Mouse (Mus musculus) heart, embryonic 12.5 days (tissue): Measurements from ENCODE around the gene Thsd4. TPM values are rescaled to one million over a fixed set of nuclear protein-coding genes. Genes with fewer than 3 reads are reported as not detected.

Source experiments
- ATAC-seq: fragments of 200-750 bp; cut with Nextera tagmentation; 2 replicates; pipeline ENCODE4 v1.8.0; 2017; ENCODE audit warnings: moderate TSS enrichment, moderate library complexity; ENCODE audit not compliant: insufficient number of reproducible peaks, low FRiP score
- H3K27ac ChIP-seq: fragments of 300-500 bp; sonication (generic); 2 replicates; pipeline ENCODE4 v1.5.1; 2016; ENCODE audit warnings: mild to moderate bottlenecking, moderate library complexity; ENCODE audit not compliant: poor library complexity, severe bottlenecking
- H3K27me3 ChIP-seq: fragments of 300-500 bp; sonication (generic); replicated peaks from 2 replicates; pipeline ENCODE4 v1.6.1; 2016; ENCODE audit warnings: mild to moderate bottlenecking, moderate library complexity
- H3K36me3 ChIP-seq: fragments of 300-500 bp; sonication (generic); 2 replicates; pipeline ENCODE4 v1.6.1; 2016; ENCODE audit warnings: mild to moderate bottlenecking, moderate library complexity
- H3K4me1 ChIP-seq: fragments of 300-500 bp; sonication (generic); replicated peaks from 2 replicates; pipeline ENCODE4 v1.6.1; 2016; ENCODE audit warnings: mild to moderate bottlenecking
- H3K4me2 ChIP-seq: fragments of 300-500 bp; sonication (generic); 2 replicates; pipeline ENCODE4 v1.6.1; 2016; ENCODE audit warnings: mild to moderate bottlenecking, moderate library complexity
- H3K4me3 ChIP-seq: fragments of 300-500 bp; sonication (generic); 2 replicates; pipeline ENCODE4 v1.5.1; 2016; ENCODE audit warnings: mild to moderate bottlenecking
- H3K9ac ChIP-seq: fragments of 300-500 bp; sonication (generic); 2 replicates; pipeline ENCODE4 v1.6.1; 2016; ENCODE audit warnings: mild to moderate bottlenecking, moderate library complexity
- H3K9me3 ChIP-seq: fragments of 300-500 bp; sonication (generic); replicated peaks from 2 replicates; pipeline ENCODE4 v1.6.1; 2016; ENCODE audit warnings: mild to moderate bottlenecking, moderate library complexity
- WGBS: fragments of 180-500 bp; shearing (Covaris S2); methylation state at CpG from one replicate; pipeline ENCODE4 v1.1.7; 2016; 5-methylcytosine and 5-hydroxymethylcytosine counted together
- polyA plus RNA-seq: library from polyadenylated mRNA; unstranded; fragments of >200 nt; fragmentation: Nextera tagmentation; extraction: Ambion mirVana; gene quantifications from 2 replicates; pipeline ENCODE4 v1.2.1, GENCODE M21; 2016

Thsd4 gene
- polyA plus RNA-seq, 1 experiment from 2014 or later = 12.4 TPM

- no peak overlapping the region for H3K4me3 ChIP-seq
- no peak for ATAC-seq
- H3K4me1 ChIP-seq = no peaks in the 10 kb centered on the region
- no peak overlapping the region for H3K9ac ChIP-seq
- no peaks in the 10 kb centered on the region for H3K27me3 ChIP-seq
- 83% methylated on average over 12 of the region's 12 CpGs for WGBS
- no peak overlapping the region for H3K4me2 ChIP-seq
- no peaks in the 10 kb centered on the region for H3K36me3 ChIP-seq
- no peak overlapping the region for H3K27ac ChIP-seq
- H3K9me3 ChIP-seq = no peaks in the 10 kb centered on the region; the same call in 1 of the 2 replicates
Observed at GRCm38 (mm10) chr9:60198530-60199200, 323.2 kb downstream of the Thsd4 start.

- H3K4me2 ChIP-seq = no peak overlapping the region
- 82% methylated on average over 2 of the region's 2 CpGs for WGBS
- H3K9me3 ChIP-seq = no peaks in the 10 kb centered on the region; the same call in 1 of the 2 replicates
- H3K4me1 ChIP-seq = peaks cover 18% of the 10 kb centered on the region
- no peak overlapping the region for H3K27ac ChIP-seq
- no peaks in the 10 kb centered on the region for H3K27me3 ChIP-seq
- H3K36me3 ChIP-seq = no peaks in the 10 kb centered on the region
- no peak for ATAC-seq
- no peak overlapping the region for H3K4me3 ChIP-seq
- no peak overlapping the region for H3K9ac ChIP-seq
Observed at GRCm38 (mm10) chr9:60195502-60195901, 326.3 kb downstream of the Thsd4 start.

GRCm38 (mm10) chr9:60194905-60195304 is 326.9 kb downstream of the Thsd4 start:
- H3K4me2 ChIP-seq = no peak overlapping the region
- no peak overlapping the region for H3K27ac ChIP-seq
- H3K4me1 ChIP-seq = peaks cover 18% of the 10 kb centered on the region
- ATAC-seq = no peak
- no peak overlapping the region for H3K9ac ChIP-seq
- no peaks in the 10 kb centered on the region; the same call in 1 of the 2 replicates for H3K9me3 ChIP-seq
- H3K4me3 ChIP-seq = no peak overlapping the region
- H3K36me3 ChIP-seq = no peaks in the 10 kb centered on the region
- 85% methylated on average over 6 of the region's 6 CpGs for WGBS
- no peaks in the 10 kb centered on the region for H3K27me3 ChIP-seq

DNA sequence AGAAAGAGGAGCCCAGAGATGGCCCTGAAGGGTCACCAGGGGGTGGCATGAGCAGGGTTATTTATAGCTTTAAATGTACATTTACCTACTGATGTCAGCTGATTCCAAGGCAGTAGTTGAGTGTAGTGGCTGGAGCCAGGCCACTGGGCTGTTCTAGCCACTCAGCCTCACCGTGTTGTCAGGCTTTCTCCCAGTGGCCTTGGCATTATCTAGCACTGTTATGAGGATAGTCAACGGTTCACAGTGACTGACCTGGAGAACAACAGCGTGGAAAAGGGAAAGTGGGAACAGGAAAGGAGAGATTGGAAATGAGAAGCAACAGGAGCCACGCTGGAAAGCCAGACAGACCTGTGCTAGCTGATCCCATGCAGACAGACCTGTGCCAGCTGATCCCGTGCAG is 329.5 kb downstream of the Thsd4 start:
- no peaks in the 10 kb centered on the region; the same call in 1 of the 2 replicates for H3K9me3 ChIP-seq
- H3K4me1 ChIP-seq = peaks cover 18% of the 10 kb centered on the region
- no peak overlapping the region for H3K4me3 ChIP-seq
- H3K9ac ChIP-seq = no peak overlapping the region
- no peaks in the 10 kb centered on the region for H3K36me3 ChIP-seq
- 29% methylated on average over 5 of the region's 5 CpGs for WGBS
- H3K27me3 ChIP-seq = no peaks in the 10 kb centered on the region
- no peak for ATAC-seq
- H3K27ac ChIP-seq = peak overlapping the region; percentile 35
- no peak overlapping the region; the same call in 1 of the 2 replicates for H3K4me2 ChIP-seq

- H3K27me3 ChIP-seq = no peaks in the 10 kb centered on the region
- no peak overlapping the region for H3K4me2 ChIP-seq
- H3K36me3 ChIP-seq = no peaks in the 10 kb centered on the region
- no peaks in the 10 kb centered on the region for H3K9me3 ChIP-seq
- WGBS = 71% methylated on average over 2 of the region's 2 CpGs
- ATAC-seq = no peak
- H3K27ac ChIP-seq = no peak overlapping the region
- H3K4me3 ChIP-seq = no peak overlapping the region
- H3K9ac ChIP-seq = no peak overlapping the region
- peaks cover 11% of the 10 kb centered on the region for H3K4me1 ChIP-seq
Observed at GRCm38 (mm10) chr9:60187437-60187836, 334.4 kb downstream of the Thsd4 start.

- ATAC-seq = no peak
- H3K9ac ChIP-seq = no peak overlapping the region
- 68% methylated on average over 7 of the region's 7 CpGs for WGBS
- peaks cover 6% of the 10 kb centered on the region for H3K4me1 ChIP-seq
- no peak overlapping the region for H3K27ac ChIP-seq
- no peak overlapping the region for H3K4me2 ChIP-seq
- no peaks in the 10 kb centered on the region for H3K9me3 ChIP-seq
- H3K36me3 ChIP-seq = no peaks in the 10 kb centered on the region
- H3K4me3 ChIP-seq = no peak overlapping the region
- H3K27me3 ChIP-seq = no peaks in the 10 kb centered on the region
Observed at GRCm38 (mm10) chr9:60186948-60187347, 334.9 kb downstream of the Thsd4 start.

- peaks cover 5% of the 10 kb centered on the region; the same call in 1 of the 2 replicates for H3K4me1 ChIP-seq
- H3K9ac ChIP-seq = no peak overlapping the region
- WGBS = 77% methylated on average over 3 of the region's 3 CpGs
- no peak overlapping the region for H3K27ac ChIP-seq
- H3K4me3 ChIP-seq = no peak overlapping the region
- no peak overlapping the region for H3K4me2 ChIP-seq
- no peak for ATAC-seq
- no peaks in the 10 kb centered on the region for H3K27me3 ChIP-seq
- no peaks in the 10 kb centered on the region for H3K36me3 ChIP-seq
- H3K9me3 ChIP-seq = no peaks in the 10 kb centered on the region
Observed at GRCm38 (mm10) chr9:60184083-60184482, 337.8 kb downstream of the Thsd4 start.

DNA sequence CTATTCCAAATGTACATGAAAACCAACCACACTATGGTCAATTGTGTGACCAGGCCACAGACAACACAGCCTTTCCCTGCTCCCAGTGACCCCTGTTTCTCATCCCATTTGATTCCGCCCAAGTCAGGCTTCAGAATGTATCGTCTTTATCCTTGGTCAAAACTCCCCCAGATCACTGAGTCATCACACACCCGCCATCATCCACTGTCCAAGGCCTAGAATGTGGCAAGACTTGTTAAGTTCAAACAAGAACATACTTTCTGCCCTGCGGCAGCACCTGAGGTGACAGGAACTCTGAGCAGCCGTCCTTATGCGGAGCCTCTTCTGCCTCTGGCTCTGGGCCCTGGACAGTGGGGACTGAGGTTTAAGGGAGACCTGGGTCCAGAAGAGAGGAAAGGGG is 339.5 kb downstream of the Thsd4 start:
- 79% methylated on average over 6 of the region's 6 CpGs for WGBS

DNA sequence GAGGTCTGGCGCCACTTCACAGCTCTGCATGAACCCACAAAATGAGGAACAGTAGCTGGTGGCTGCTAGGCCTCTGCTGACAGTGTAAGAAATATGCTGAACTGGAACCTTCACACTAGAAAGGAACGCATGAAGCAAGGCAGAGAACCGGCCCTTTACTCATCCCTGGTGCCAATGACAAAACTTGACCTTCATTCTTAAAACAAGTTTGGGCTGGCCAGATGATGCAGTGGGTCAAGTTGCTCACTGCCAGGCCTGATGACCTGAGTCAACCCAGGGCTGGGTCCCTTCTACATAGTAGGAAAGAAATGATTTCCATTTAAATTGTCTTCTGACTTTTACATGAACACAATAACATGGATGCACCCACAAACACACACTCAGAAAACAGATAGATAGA is 340.9 kb downstream of the Thsd4 start:
- H3K4me3 ChIP-seq = no peak overlapping the region
- ATAC-seq = no peak
- H3K9me3 ChIP-seq = no peaks in the 10 kb centered on the region
- H3K27ac ChIP-seq = no peak overlapping the region
- no peak overlapping the region for H3K4me2 ChIP-seq
- no peaks in the 10 kb centered on the region for H3K36me3 ChIP-seq
- H3K9ac ChIP-seq = no peak overlapping the region
- 91% methylated on average over 3 of the region's 3 CpGs for WGBS
- no peaks in the 10 kb centered on the region for H3K27me3 ChIP-seq
- H3K4me1 ChIP-seq = no peaks in the 10 kb centered on the region

More for the DNA sequence above, 339.5 kb downstream of the Thsd4 start:
- no peak overlapping the region for H3K4me2 ChIP-seq
- H3K36me3 ChIP-seq = no peaks in the 10 kb centered on the region
- ATAC-seq = no peak
- no peak overlapping the region for H3K4me3 ChIP-seq
- no peak overlapping the region for H3K9ac ChIP-seq
- H3K27me3 ChIP-seq = no peaks in the 10 kb centered on the region
- no peak overlapping the region for H3K27ac ChIP-seq
- no peaks in the 10 kb centered on the region for H3K9me3 ChIP-seq
- H3K4me1 ChIP-seq = peaks cover 5% of the 10 kb centered on the region; the same call in 1 of the 2 replicates

- no peaks in the 10 kb centered on the region for H3K27me3 ChIP-seq
- H3K4me3 ChIP-seq = no peak overlapping the region
- no peak overlapping the region for H3K9ac ChIP-seq
- no peaks in the 10 kb centered on the region for H3K4me1 ChIP-seq
- no peak for ATAC-seq
- H3K36me3 ChIP-seq = no peaks in the 10 kb centered on the region
- H3K27ac ChIP-seq = no peak overlapping the region
- no peaks in the 10 kb centered on the region for H3K9me3 ChIP-seq
- 82% methylated on average over 6 of the region's 6 CpGs for WGBS
- no peak overlapping the region for H3K4me2 ChIP-seq
Observed at GRCm38 (mm10) chr9:60180114-60180513, 341.7 kb downstream of the Thsd4 start.

GRCm38 (mm10) chr9:60176311-60176710 is 345.5 kb downstream of the Thsd4 start:
- H3K9me3 ChIP-seq = no peaks in the 10 kb centered on the region
- no peak overlapping the region for H3K4me3 ChIP-seq
- no peak overlapping the region for H3K9ac ChIP-seq
- H3K27me3 ChIP-seq = no peaks in the 10 kb centered on the region
- no peak for ATAC-seq
- H3K36me3 ChIP-seq = no peaks in the 10 kb centered on the region
- H3K27ac ChIP-seq = no peak overlapping the region
- WGBS = 80% methylated on average over 3 of the region's 3 CpGs
- H3K4me1 ChIP-seq = no peaks in the 10 kb centered on the region
- no peak overlapping the region for H3K4me2 ChIP-seq
